Mouse (Mus musculus) kidney, postnatal 36 days (tissue): ENCODE results near the gene St6galnac3.

Experiments used
- DNase-seq, 2 experiments: peaks; one replicate each; pipeline ENCODE4 v3.0.0; 2021 to 2022; ENCODE audit warnings: mixed read lengths in 2 of 2

The St6galnac3 gene

GRCm38 (mm10) chr3:153645803-153646202, 79.2 kb downstream of the St6galnac3 start:
- DNase-seq, result no peak

- peak; percentile 74 to 81 for DNase-seq
Measured at GRCm38 (mm10) chr3:153643822-153644519, 81.0 kb downstream of the St6galnac3 start.

GRCm38 (mm10) chr3:153642826-153643225, 82.1 kb downstream of the St6galnac3 start:
- DNase-seq, result peak; percentile 30 to 34

- no peak for DNase-seq
Measured at GRCm38 (mm10) chr3:153641805-153642204, 83.2 kb downstream of the St6galnac3 start.

GRCm38 (mm10) chr3:153637336-153637735, 87.6 kb downstream of the St6galnac3 start:
- no peak for DNase-seq

- no peak for DNase-seq
Measured at GRCm38 (mm10) chr3:153636804-153637153, 88.2 kb downstream of the St6galnac3 start.

- DNase-seq, result no peak
Measured at GRCm38 (mm10) chr3:153636094-153636803, 88.7 kb downstream of the St6galnac3 start.

GRCm38 (mm10) chr3:153631988-153632672, 92.8 kb downstream of the St6galnac3 start:
- no peak for DNase-seq

GRCm38 (mm10) chr3:153626237-153626636, 98.7 kb downstream of the St6galnac3 start:
- DNase-seq, result no peak

GRCm38 (mm10) chr3:153618976-153619375, 106.0 kb downstream of the St6galnac3 start:
- DNase-seq, result peak; percentile 65 to 69

- DNase-seq, result no peak
Measured at GRCm38 (mm10) chr3:153616849-153617248, 108.1 kb downstream of the St6galnac3 start.

- no peak for DNase-seq
Measured at GRCm38 (mm10) chr3:153610239-153610638, 114.7 kb downstream of the St6galnac3 start.

GRCm38 (mm10) chr3:153606331-153606730, 118.6 kb downstream of the St6galnac3 start:
- DNase-seq, result no peak

GRCm38 (mm10) chr3:153605767-153606098, 119.2 kb downstream of the St6galnac3 start:
- no peak for DNase-seq

GRCm38 (mm10) chr3:153605089-153605766, 119.7 kb downstream of the St6galnac3 start:
- no peak for DNase-seq

GRCm38 (mm10) chr3:153599179-153599578, 125.8 kb downstream of the St6galnac3 start:
- DNase-seq, result no peak

- no peak for DNase-seq
Measured at GRCm38 (mm10) chr3:153598631-153599030, 126.3 kb downstream of the St6galnac3 start.

- no peak for DNase-seq
Measured at GRCm38 (mm10) chr3:153594531-153594930, 130.4 kb downstream of the St6galnac3 start.

- no peak for DNase-seq
Measured at GRCm38 (mm10) chr3:153593978-153594377, 131.0 kb downstream of the St6galnac3 start.

GRCm38 (mm10) chr3:153593103-153593502, 131.9 kb downstream of the St6galnac3 start:
- DNase-seq, result no peak

GRCm38 (mm10) chr3:153587594-153587993, 137.4 kb downstream of the St6galnac3 start:
- no peak for DNase-seq

GRCm38 (mm10) chr3:153584836-153585235, 140.1 kb downstream of the St6galnac3 start:
- no peak for DNase-seq

GRCm38 (mm10) chr3:153582065-153582464, 142.9 kb downstream of the St6galnac3 start:
- DNase-seq, result peak in 1 of 2 experiments; percentile 8
